In the genomic region with DNA sequence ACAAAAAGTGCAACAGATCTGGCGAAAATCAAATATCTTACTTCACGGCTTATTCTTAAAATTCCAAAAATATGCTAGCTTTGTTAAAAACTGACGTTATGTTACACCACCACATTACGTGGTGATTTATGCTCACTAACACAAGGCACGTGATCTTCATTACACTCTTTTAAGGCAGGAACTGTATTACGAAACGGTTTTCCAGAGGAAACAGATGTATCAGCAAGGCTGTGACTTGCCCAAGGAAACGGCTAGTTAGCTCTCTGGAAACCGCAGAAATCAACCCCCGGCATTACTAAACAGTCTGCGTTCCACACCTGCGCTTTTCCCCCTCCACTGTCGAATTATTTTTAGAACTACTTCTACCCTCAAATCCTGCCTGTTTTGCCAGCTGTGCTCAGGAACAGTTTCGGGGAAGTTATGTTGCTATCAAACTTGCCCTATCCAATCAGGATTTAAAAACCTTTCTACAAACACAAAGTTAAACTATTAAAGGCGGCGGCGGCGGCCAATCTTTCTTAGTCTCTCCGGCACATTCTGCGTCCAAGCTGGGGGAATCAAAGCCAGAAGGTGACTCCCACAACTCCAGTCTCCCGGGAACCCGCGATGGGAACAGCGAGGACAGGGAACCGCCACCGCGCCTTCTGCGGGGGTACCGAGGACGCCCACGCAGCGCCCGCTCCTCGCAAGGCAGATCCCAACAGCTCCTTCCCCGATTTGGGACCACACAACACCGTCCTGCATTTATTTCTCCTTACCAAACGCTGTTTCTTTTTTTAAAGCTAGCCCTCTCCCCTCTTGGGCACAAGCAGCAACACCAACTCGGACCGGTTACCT, we compare ENCODE assay signal across 8 mouse cellular contexts. TPM values are rescaled to one million over a fixed set of nuclear protein-coding genes. Genes with fewer than 3 reads are reported as not detected.
DNase-seq lines count a peak whose midpoint lies in the region; ATAC-seq and TF ChIP-seq lines count a peak whose summit lies in the region.

No protein-coding gene starts in this region.

- no peaks in the 10 kb centered on the region for H3K36me3 ChIP-seq in embryonic facial prominence, embryonic 10.5 days (replicated peaks)
- no peaks in the 10 kb centered on the region for H3K36me3 ChIP-seq in intestine, postnatal 0 days (ENCODE audit: control insufficient read depth, insufficient read depth)
- no peaks in the 10 kb centered on the region for H3K36me3 ChIP-seq in midbrain, embryonic 10.5 days

- peak overlapping the region; percentile 87 for H3K4me3 ChIP-seq in embryonic facial prominence, embryonic 10.5 days
- peak overlapping the region; percentile 90 for H3K4me3 ChIP-seq in intestine, postnatal 0 days (ENCODE audit: low read depth, low read length)
- H3K4me3 ChIP-seq in midbrain, embryonic 10.5 days = peak overlapping the region; percentile 83

- TF ChIP-seq CTCF in intestine, postnatal 0 days (IDR thresholded peaks at IDR 0.05; ENCODE audit: low read depth) = no peak

- intact Hi-C loops in left cerebral cortex, postnatal 36 days (cut with DNase I) = loop anchor here (5.0 kb wide), 1 partner anchor 114 kb away; the partner anchor contains the start of gene Rpe

- peak overlapping the region; percentile 99 for H3K27ac ChIP-seq in embryonic facial prominence, embryonic 10.5 days (replicated peaks)
- peak overlapping the region; percentile 99 for H3K27ac ChIP-seq in intestine, postnatal 0 days (ENCODE audit: low read depth, low read length)
- peak overlapping the region; percentile 98 for H3K27ac ChIP-seq in midbrain, embryonic 10.5 days (replicated peaks)

- H3K4me1 ChIP-seq in embryonic facial prominence, embryonic 10.5 days = peaks cover 12% of the 10 kb centered on the region
- H3K4me1 ChIP-seq in intestine, postnatal 0 days (replicated peaks; ENCODE audit: control insufficient read depth, insufficient read depth, low read length) = no peaks in the 10 kb centered on the region
- peaks cover 25% of the 10 kb centered on the region for H3K4me1 ChIP-seq in midbrain, embryonic 10.5 days

- H3K4me2 ChIP-seq in intestine, postnatal 0 days (replicated peaks; ENCODE audit: low read depth) = peak overlapping the region; percentile 92

- peak overlapping the region; percentile 95 for H3K9ac ChIP-seq in intestine, postnatal 0 days (ENCODE audit: low read depth, low read length)

- peak; percentile 64 for ATAC-seq in granulocyte monocyte progenitor cell, adult 5-6 weeks (replicated peaks; ENCODE audit: poor library complexity, severe bottlenecking)
- ATAC-seq in intestine, postnatal 0 days = peak; percentile 41

- 2% methylated on average over 39 of the region's 39 CpGs for WGBS in embryonic facial prominence, embryonic 10.5 days
- WGBS in intestine, postnatal 0 days = under 1% methylated on average over 39 of the region's 39 CpGs
- WGBS in midbrain, embryonic 10.5 days = under 1% methylated on average over 39 of the region's 39 CpGs

- H3K27me3 ChIP-seq in embryonic facial prominence, embryonic 10.5 days (replicated peaks; ENCODE audit: low read depth, poor library complexity, severe bottlenecking) = peaks cover 26% of the 10 kb centered on the region
- no peaks in the 10 kb centered on the region for H3K27me3 ChIP-seq in intestine, postnatal 0 days (replicated peaks; ENCODE audit: control insufficient read depth, insufficient read depth, low read length)
- H3K27me3 ChIP-seq in midbrain, embryonic 10.5 days (ENCODE audit: low read depth, poor library complexity, severe bottlenecking) = peaks cover 30% of the 10 kb centered on the region

- DNase-seq in 3134 (ENCODE audit: extremely low read depth, insufficient read length, low spot score) = peak; percentile 81
- peak; percentile 76 for DNase-seq in adrenal gland, postnatal 10 days
- DNase-seq in embryonic facial prominence, embryonic 10.5 days (ENCODE audit: low spot score) = peak; percentile 67
- peak; percentile 80 for DNase-seq in left cerebral cortex, postnatal 36 days (ENCODE audit: low spot score in 2 of 2)
- no peak for DNase-seq in midbrain, embryonic 10.5 days (ENCODE audit: low spot score)
- peak; percentile 41 for DNase-seq in spleen, adult 12 weeks (ENCODE audit: low spot score)

- H3K9me3 ChIP-seq in embryonic facial prominence, embryonic 10.5 days = no peaks in the 10 kb centered on the region
- H3K9me3 ChIP-seq in intestine, postnatal 0 days (ENCODE audit: control insufficient read depth) = no peaks in the 10 kb centered on the region
- H3K9me3 ChIP-seq in midbrain, embryonic 10.5 days (replicated peaks) = no peaks in the 10 kb centered on the region

RNA-seq across cellular contexts. Expression of gene Kansl1l, which starts 1.2 kb away (rescaled TPM):
- total RNA-seq in adrenal gland, postnatal 10 days (2021) = 10 to 100 TPM; 19.2 to 22.7 TPM
- 9.3 and 10.6 TPM in 2 replicates for polyA plus RNA-seq in embryonic facial prominence, embryonic 10.5 days (2016; fragmentation: Nextera tagmentation; extraction: Ambion mirVana)
- 22.5 and 28.0 TPM in 2 replicates for total RNA-seq in granulocyte monocyte progenitor cell, adult 5-6 weeks (2014; fragmentation: Nextera tagmentation)
- total RNA-seq in granulocyte monocyte progenitor cell, adult 5-6 weeks (2017) = 29.3 and 30.8 TPM in 2 replicates
- polyA plus RNA-seq in intestine, postnatal 0 days (2015; fragmentation: Nextera tagmentation; extraction: Ambion mirVana) = 7.2 TPM in 2 replicates
- total RNA-seq in left cerebral cortex, postnatal 36 days (2021) = 10 to 100 TPM; 11.8 to 16.1 TPM
- polyA plus RNA-seq in midbrain, embryonic 10.5 days (2016; fragmentation: Nextera tagmentation; extraction: Ambion mirVana) = 7.8 and 8.1 TPM in 2 replicates

RNA-seq across cellular contexts. Expression of gene Acadl, which starts 46.9 kb away (rescaled TPM):
- 1,000 to 10,000 TPM; 1,546 to 1,636 TPM for total RNA-seq in adrenal gland, postnatal 10 days (2021)
- 35.7 and 40.4 TPM in 2 replicates for polyA plus RNA-seq in embryonic facial prominence, embryonic 10.5 days (2016; fragmentation: Nextera tagmentation; extraction: Ambion mirVana)
- total RNA-seq in granulocyte monocyte progenitor cell, adult 5-6 weeks (2014; fragmentation: Nextera tagmentation) = 55.5 and 62.8 TPM in 2 replicates
- total RNA-seq in granulocyte monocyte progenitor cell, adult 5-6 weeks (2017) = 50.5 and 52.5 TPM in 2 replicates
- polyA plus RNA-seq in intestine, postnatal 0 days (2015; fragmentation: Nextera tagmentation; extraction: Ambion mirVana) = 610 and 613 TPM in 2 replicates
- 10 to 100 TPM; 30.0 to 33.0 TPM for total RNA-seq in left cerebral cortex, postnatal 36 days (2021)
- 37.4 and 44.6 TPM in 2 replicates for polyA plus RNA-seq in midbrain, embryonic 10.5 days (2016; fragmentation: Nextera tagmentation; extraction: Ambion mirVana)

Comparison
In these comparisons a context has a peak if more than half of its experiments do, and no peak if none do; other contexts are left out.
1. RNA of gene Acadl, which starts 46.9 kb away (total RNA-seq): 1,546 to 1,636 TPM in adrenal gland, postnatal 10 days; 50.5 to 62.8 TPM in granulocyte monocyte progenitor cell, adult 5-6 weeks and 30.0 to 33.0 TPM in left cerebral cortex, postnatal 36 days; every median in the first group is over 10 times any median in the second.
2. Peak in every context shown above with its lines, with median percentiles within 50 percentile points of each other: H3K27ac ChIP-seq and H3K4me3 ChIP-seq.